Mouse (Mus musculus): ENCODE data around the gene Fam19a5.

Fam19a5 gene

DNA sequence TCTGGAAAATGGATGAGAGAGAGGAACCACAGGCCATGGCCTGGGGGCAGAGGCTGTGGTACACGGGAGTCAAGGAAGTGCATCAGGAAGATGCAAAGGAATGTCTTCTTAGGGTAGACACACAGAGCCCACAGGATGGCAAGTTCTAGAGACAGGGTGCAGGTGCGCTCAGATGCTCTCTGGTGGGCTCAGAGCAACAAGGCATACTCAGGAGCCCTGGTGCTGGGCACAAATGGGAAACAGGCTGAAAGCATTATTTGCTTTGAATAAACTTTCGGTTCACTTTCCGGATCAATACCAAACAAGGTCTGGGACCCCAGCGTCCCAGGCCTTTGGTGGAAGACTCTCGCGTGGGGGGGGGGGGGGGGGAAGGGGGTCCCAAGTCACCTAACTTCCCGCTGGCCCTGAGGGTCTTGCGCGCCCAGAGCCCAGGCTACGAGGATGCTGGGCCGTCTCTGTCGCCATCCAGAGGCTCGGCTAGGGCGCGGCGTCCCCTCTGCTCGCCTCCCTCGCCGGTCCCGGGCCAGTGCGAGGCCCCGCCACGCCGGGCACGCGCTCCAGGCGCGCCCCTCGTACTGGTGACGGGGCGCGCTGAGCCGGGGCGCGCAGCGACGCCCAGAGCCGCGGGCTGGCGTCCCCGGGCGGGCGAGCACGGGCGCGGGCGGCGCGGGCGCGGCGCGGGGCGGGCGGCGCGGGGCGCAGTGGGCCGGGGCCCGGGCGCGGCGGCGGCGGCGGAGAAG, at the start of gene Fam19a5:
Fam19a5 (plus strand) TSS at position 701 of the 740 bp plus-strand sequence.
- DNase-seq (ENCODE audit: low spot score in 2 of 2), result peak; percentile 53 to 83

DNA sequence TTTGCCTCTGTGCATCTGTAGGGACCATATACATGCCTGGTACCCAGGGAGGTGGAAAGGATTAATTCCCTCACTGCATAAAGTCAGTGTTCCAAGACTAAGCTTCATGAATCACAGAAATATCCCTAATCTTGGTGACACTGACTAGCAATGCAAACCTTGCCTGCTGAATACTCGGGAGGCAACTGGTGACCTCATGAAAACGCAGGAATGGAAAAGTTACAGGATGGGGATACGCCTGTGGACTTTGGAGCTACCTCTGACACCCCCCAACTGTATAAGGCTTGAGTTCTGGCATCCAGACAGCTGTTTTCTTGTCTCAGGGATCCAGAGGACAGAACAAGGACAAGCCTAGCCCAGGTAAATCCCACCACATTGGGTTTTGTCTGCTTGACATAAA, 42.4 kb upstream of the Fam19a5 start:
- no peak for DNase-seq (ENCODE audit: low spot score in 2 of 2)

DNA sequence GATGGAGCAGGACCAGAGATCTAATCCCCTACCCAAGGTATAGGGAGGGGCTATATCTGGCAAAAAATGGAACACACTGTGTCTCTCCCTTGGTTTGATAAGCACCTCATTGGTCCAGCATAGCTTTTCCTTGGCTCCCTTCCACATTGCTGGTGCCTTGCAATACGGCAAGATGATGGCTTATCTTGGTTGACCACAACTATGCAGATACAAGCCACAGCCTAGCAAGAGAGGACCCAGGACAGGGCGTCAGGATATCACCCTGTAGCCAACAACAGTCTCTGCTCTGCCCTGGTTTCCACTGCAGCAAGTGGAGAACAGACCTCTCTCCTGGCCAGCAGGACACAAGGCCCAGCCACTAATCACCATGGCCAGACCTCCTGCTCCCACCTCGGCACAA, 36.8 kb upstream of the Fam19a5 start:
- DNase-seq (ENCODE audit: low spot score in 2 of 2), result no peak

DNA sequence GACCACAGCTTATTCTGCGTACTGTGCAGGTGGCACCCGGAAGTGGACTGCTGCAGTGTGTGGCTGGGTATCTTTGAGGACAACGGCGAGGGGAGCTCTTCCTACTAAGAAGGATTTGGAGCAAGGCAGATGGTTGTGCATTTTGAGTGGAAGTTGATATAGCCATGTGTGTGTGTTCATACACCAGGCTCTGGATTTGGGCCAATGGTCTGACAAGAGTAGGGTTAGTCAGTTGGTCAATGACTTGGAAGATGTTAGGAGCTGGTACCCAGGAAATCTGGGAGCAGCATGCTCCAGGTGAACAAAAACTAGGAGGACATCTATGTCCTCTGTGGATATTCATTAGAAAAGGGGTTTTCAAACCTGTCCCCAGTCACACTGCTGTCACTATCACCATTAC, 33.2 kb upstream of the Fam19a5 start:
- peak in 1 of 2 experiments; percentile 17 for DNase-seq (ENCODE audit: low spot score in 2 of 2)

DNA sequence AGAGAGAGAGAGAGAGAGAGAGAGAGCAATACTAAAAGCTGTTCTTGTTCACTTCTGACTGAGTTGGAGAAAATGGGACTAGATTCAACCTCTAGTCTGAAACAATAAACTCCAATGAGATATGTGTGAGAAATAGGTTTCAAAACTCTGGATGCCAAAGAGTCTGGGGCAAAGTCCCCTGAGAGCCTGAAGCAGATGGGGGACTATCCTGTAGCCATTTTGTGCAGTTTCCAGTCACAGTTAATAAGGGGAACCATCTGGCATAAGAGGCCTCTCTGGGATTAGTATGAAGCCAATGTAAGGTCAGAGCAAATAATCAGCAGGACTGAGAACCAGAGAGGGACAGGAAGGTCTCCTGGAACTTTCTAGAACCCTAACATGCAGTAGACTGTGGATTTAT, 25.9 kb upstream of the Fam19a5 start:
- no peak for DNase-seq (ENCODE audit: low spot score in 2 of 2)

DNA sequence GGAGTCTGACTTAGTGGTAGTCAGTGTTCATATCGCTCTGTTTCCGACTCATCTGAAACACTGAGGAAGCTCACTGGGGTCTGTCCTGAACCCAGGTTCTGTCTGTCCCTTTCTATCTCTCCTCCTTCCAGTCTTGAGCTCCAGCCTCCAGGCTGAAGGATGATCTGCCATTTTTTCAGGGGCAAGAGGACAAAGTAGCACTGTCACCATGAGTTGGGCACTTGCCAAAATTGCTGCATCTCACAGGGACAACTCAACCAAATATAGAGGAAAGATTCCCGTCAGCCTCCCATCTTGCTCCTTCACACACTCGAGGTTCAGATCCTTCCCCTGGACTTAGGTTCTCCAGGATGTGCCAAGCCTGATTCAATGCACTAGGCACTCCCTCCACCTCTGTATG, 14.8 kb upstream of the Fam19a5 start:
- no peak for DNase-seq (ENCODE audit: low spot score in 2 of 2)

DNA sequence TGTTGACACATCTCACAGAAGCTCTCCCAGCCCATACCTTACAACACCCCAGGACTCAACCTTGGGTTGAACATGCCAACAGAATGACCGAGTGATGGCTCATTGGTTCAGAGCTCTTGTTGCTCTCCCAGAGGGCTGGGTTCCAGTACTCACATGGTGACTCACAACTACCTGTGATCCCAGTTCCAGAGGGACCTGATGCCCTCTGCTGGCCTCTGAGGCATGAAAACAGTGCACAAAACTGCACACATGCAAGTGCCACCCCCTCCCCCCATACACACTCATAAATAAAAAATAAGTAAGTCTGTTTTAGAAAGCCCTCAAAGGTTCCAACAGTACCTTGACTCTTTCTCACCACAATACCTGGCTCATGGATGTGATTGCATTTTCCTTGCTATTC, 2.4 kb upstream of the Fam19a5 start:
- DNase-seq (ENCODE audit: low spot score in 2 of 2), result no peak

DNA sequence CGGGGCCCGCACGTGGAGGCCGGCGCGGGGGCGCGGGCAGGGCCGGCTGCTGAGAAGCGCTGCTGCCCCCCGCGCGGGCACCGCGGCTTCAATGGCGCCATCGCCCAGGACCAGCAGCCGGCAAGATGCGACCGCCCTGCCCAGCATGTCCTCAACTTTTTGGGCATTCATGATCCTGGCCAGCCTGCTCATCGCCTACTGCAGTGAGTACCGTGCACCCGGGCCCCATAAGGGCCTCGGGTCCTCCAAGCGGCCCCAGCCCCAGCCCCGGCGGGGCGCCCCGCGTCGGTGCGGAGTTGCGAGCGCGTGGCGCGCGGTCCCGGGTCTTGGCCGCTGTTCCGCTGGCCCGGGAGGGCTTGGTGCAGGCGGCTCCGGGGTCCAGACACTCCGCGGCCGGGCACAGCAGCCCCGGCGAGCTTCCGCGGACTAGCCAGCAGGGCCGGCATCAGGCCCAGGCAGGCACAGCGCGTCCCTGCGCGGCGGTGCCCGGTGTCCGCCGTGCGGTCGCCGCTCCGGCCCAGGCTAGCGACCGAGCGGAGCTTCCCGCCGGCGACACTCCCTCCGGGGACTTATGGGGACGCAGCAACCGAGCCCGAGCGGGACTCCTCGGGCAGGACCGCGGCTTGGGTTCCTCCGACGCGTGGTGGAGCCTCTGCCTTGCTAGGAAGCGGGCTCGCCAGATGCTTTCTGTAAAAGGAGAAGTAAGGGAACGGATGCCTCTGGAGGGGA, 466 bp downstream of the Fam19a5 start:
- peak in 1 of 2 experiments; percentile 59 for DNase-seq (ENCODE audit: low spot score in 2 of 2)

DNA sequence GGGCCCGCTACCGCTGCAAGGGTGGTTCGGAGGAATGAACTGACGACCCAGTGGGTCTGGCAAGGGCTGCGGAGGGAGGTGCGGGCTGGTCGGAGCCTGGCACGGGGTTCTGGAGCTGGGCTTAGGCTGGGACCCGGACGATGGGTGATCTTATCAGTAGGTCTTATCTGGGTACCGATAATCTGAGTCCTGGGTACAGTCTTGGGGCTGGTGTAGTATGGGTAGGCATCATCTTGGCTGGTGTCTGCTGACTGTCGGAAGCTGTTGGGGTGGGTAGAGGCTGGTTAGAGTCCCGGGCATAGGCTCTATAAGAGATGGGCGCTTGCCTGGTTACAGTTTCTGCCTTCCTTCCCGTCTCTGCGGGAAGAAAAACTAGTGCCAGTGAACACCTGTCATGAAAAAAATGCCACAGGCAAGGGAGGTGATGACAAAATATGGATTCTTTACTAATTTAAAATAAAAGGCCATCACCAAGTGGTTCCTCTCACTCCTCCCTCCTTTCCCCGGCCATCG, 1.1 kb downstream of the Fam19a5 start:
- DNase-seq (ENCODE audit: low spot score in 2 of 2), result no peak

DNA sequence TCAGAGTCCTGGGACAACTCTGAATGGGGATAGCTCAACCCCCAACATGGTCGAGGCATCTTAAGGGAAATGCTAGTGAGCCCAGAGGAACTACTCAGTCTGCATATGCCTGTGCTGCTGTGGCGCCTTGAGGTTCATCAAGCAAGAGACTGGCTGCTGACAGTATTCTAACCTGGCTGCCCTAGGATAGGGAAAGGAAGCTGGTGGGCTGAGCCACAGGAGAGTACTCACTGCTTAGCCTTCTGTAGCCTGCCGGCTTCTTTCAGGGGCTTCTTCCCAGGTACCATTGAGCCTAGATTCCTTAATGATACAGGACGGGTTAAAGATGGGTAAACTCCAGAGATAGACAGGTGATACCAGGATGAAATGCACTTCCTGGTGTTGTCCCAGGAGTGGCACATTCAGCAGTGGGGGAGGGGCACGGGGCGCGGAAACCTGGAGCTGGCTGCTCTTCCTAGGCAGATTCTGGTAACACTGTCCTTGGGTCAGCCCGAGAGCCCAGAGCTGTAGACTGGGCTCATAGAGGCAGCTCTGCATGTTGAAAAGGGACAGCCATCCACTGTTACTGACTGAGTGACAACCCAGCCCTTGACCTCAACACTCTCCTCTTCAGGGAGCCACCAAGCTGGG, 1.7 kb downstream of the Fam19a5 start:
- no peak for DNase-seq (ENCODE audit: low spot score in 2 of 2)

DNA sequence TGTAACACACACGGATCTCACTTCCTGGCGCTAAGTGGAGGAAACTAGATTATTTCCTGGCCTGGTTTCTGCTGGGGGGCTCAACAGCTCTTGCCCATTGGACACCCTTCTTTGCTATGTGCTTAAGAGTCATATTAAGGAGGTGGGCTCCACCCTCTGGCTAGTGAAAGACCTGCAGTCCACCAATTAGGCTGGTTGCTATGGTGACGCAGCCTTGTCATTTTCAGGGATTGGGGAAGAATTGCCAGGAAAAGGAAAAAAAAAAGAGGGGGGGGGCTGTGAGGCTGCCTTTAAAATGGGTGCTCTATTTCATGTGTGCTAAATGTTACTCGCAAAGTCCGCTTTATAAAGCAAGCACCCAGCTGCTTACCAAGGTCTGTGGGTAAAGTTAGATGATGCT, 2.9 kb downstream of the Fam19a5 start:
- DNase-seq (ENCODE audit: low spot score in 2 of 2), result peak in 1 of 2 experiments; percentile 71

DNA sequence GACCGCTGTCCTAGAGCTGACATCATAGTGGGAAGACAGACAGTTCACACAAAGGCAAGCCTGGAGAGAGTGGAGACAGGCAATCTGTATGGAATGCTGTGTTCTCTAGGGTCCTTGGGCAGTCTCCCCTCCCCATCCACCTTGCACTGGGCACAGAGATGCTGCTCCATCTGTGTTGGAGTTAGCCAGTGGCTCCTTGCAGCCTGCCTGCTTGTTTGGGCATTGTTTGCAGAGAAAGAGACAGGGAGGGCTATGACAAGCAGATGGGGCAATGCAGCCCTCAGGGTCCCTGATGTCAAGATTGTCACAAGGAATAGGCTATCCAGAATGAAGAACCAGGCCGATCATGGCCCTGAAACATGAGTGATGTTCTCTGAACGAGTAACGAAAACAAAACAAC, 5.6 kb downstream of the Fam19a5 start:
- DNase-seq (ENCODE audit: low spot score in 2 of 2), result no peak

DNA sequence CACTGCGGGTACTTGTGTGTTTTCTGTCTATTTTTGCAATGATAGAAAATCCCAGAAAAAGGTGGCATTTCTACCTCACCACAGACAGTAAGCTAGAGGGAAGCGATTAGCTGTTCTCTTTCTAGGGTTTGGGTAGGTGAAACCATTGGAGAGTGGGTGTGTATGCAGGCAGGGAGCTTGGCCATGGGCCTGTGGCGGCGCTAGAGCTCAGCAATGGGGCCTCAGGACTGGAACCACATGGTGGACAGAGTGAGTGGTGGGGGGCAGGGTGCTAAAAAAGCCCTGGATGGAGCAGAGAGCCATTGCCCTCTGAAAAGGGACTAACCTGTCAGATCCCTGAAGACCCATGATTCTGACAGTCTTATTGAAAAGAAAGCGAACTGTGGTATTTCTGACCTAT, 6.7 kb downstream of the Fam19a5 start:
- DNase-seq (ENCODE audit: low spot score in 2 of 2), result no peak

DNA sequence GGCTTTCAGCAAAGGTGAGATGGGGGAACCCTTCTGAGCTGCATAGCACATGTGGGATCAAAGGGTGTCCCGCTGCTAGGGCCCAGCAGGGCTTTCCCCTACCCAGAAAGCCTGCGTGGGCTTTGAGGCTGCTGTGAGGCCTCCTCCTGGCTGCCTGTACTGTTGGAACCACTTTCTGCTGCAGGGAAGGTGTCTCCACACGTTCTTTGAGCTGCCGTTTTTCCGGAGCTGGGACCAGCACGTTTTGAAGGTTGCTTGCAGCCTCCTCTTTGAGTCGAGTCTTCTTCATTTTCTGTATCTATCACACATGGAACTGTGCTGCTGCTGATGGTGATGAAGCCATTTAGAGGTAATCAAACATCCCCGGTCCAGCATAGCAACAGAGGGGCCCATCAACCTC, 7.5 kb downstream of the Fam19a5 start:
- DNase-seq (ENCODE audit: low spot score in 2 of 2), result no peak

DNA sequence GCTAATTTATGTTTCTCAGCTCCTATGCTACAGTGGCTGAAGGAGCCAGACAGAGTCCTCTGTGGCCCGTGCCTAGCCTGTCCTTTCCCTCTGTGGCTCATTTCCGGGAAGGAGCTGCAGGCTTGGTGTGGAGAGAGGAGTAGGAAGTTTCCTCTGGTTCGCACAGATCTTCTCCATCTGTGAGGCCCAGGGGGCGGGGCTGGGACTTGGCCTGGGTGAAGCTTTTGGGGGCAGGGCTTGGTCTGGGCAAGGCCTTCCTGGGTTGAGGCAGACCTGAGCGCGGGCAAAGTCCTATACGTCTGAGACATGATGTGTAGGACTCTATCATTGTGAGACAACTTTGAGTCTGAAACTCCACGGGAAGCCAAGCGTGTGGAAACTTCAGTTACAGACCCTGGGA, 11.7 kb downstream of the Fam19a5 start:
- DNase-seq (ENCODE audit: low spot score in 2 of 2), result no peak

DNA sequence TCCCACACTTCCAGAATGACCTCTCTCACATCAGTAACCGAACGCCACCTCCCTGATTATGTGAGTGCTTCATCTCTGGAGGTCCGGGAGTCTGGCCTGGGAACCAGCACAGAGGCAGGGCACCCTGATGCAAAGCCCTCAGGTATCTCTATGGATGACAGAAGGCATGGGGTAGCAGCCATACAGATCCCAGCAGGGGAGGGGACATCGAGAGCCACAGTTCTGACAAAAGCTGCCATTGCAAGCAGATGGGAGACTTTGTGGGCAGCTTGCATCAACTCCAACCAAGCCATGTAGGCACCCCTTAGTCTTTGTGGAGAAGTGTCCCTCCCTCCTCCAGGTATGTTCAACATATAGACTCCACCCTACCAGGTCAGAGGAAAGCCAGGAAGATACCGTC, 20.2 kb downstream of the Fam19a5 start:
- no peak for DNase-seq (ENCODE audit: low spot score in 2 of 2)

DNA sequence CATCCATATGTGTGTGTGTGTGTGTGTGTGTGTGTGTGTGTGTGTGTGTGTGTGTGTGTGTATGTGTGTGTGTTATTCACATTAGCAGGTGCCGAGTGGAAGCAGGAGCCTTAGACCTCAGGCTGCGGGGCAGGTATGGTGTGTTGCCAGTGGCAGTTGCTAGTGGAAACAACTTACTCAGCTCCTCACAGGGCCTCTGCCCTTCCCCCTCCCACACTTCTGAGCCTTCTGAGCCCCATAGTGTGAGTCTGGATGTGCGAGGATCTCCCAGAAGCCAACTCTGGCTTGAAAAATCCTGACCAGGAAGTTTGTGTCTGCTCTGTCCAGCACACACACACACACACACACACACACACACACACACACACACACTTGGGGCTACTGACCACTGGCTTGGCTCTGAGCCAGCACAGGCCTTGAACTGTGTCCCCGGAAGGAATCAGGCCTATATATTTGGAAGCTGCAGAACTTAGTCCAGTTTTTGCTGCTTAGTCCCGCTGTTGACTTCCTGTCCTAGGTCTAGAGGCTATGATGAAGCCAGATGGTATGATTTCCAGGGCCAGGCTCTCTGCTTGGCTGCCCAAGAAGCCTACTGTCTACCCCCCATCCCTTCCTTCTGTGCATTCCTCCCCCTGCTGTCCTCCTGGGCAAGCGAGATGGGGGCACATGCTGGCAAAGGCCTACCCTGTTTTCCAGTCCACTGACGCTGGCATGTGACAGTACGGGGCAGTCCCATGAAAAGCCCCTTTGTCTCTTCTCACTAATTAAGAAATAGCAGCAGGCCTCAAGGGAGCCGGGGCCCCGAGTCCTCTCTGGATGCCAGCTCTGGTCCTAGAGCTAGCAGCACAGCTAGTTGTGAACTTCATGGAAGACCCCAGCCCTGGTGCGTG, 22.2 kb downstream of the Fam19a5 start:
- peak; percentile 51 to 85 for DNase-seq (ENCODE audit: low spot score in 2 of 2)

DNA sequence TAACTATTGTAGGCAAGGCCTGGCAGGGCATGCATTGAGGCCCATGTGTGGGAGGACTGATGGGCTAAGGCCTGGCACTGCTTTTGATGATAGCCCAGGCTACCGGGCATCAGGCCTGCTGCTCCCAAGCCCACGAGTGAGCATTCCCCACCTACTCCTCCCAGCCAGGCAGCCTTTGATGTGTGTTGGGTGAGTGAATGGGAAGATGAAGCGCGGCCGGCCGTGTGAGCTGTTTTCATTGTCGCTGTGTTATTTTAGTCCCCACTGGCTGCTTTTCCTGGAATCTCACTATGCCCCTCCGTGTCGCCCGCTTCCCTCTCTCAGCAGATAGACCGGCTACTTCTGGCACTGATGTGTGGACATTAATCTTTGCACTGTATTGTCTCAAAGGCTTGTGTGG, 26.1 kb downstream of the Fam19a5 start:
- no peak for DNase-seq (ENCODE audit: low spot score in 2 of 2)

DNA sequence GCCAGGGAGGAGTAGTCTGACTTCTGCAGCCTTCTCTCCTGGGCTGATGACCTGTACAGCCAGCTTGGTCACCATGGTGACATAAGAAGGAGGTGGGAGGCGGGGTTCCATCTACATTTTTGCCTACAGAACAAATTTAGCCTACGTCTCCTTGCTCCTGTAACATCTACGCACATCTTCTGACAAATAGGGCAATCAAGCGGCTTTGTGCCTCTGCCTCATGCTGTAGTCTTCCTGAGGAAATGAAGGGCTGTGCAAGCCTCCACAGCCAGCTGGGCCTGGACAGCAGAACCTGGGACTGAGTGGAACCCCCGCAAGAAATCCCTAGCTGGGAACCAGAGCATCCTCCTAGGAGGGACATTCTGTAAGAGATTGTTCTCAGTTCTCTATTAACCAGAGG, 35.8 kb downstream of the Fam19a5 start:
- no peak for DNase-seq (ENCODE audit: low spot score in 2 of 2)

DNA sequence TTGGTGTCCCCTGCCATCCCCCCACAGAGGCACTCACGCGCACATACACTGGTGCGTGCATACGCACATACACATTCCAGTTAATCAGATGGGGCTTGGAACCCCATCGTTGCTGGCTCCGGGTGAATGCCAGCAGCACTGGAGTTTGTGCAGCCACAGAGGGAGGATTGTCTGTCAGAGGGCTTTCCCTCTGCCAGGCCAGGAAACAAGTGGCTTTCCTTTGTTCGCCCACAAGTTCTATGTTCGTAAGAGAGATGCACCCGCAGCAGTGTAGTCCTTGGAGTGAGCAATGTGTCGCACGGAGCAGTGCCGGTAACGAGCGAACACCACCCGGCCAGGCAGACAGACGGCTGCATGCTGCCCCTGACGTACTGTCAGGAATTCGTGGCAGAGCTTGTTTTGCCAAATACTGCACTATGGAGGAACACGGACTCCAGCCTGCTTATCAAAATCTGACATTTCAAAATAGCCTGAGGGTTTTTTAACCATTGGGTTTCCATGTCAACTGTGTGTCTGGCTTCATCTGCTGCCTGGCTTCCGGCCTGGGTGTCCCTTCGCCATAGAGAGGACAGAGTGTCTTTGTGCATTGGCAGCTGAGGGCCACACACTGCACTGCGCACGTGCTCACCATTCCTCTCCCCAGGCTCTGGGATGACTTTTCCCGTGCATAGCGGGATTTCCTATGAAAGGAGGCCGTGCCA, 40.0 kb downstream of the Fam19a5 start:
- peak in 1 of 2 experiments; percentile 21 for DNase-seq (ENCODE audit: low spot score in 2 of 2)

DNA sequence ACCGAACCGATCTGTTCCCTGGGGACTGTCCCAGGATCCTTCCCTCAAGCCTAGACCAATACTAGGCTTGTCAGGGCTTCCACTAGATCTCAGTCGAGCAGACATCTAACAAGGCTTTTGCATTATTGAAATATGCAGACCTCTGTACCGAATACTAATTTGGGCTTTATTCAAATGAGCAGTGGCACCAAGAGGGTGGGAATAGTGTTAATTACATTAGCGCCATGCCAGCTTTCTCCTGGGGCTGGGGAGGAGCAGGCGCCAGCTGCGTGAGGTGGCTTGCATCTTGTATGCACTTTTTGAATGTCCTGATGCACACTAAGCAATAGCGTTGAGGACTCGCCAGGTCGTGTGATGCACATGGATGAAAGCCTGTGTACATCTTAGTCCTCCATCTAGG, 46.9 kb downstream of the Fam19a5 start:
- no peak for DNase-seq (ENCODE audit: low spot score in 2 of 2)
